Mouse (Mus musculus): ENCODE data around the gene Efcab10.

Efcab10 gene

DNA sequence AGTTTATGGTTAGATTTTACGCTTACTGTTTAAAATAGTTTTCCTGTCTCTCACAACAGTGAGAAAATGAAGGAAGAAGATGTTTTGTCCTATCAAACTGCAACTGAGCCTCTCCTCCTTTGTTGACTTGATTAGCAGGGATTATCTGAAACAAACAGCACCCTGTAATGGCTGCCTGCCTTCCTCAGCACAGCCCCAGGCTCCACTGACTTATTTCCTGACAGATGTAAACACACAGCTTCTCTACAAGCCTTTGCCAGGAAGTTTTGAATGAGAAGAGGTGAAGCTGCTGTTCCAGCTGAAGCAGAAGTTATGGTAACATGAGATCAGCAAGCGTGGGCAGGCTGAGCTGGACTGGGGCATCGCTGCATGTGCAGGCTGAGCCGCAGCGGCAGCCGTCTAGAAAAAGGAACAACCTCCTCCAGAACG is 8.6 kb downstream of the Efcab10 start:
- TF ChIP-seq GATA4 (IDR thresholded peaks at IDR 0.05; ENCODE audit: insufficient replicate concordance, low read length), result no peak

DNA sequence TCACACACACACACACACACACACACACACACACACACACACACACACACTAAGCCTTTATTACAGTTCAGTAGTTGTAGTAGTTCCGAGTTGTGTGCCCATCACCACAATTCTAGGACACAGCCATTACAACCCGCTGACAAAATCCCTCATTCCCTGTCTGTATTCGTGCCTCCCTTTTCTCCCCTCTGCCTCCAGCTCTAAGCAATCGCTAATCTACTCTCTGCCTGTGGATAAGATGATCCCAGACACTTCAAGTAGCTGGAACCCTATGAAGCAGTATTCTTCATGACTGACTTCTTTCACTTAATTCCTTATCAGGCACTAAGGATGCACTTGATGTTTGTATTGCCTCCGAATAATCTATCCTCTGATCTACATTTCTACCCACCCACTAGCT is 10.3 kb downstream of the Efcab10 start:
- TF ChIP-seq GATA4 (IDR thresholded peaks at IDR 0.05; ENCODE audit: insufficient replicate concordance, low read length), result no peak

DNA sequence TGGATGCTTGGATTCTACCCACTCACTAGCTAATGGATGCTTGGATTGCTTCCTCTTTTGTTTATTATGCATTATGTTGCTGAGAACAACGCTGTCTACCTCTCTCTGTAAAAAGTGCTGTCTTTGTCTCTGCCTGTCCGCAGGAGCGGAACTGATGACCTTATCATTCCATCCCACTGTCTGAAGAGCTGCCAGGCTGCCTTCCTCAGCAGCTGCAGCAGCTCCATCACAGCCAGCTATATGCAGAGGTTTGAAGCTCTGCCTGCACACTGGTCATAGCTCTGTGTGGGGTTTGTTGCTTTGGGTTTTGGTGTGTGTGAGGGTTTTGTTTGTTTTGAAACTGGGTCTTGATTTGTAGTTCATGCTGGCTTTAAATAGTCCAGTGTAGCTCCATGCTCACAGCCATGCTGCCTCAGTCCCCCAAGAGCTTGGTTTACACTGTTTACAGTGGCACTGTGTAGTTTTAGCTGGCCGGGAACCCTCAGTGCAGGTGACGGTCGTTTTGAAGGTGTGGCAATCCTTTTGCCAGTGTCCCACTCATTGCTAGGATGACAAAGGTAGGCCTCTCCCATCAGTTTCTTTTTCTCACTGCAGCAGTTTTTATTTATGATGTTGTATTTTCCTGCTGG is 10.9 kb downstream of the Efcab10 start:
- no peak for TF ChIP-seq GATA4 (IDR thresholded peaks at IDR 0.05; ENCODE audit: insufficient replicate concordance, low read length)

DNA sequence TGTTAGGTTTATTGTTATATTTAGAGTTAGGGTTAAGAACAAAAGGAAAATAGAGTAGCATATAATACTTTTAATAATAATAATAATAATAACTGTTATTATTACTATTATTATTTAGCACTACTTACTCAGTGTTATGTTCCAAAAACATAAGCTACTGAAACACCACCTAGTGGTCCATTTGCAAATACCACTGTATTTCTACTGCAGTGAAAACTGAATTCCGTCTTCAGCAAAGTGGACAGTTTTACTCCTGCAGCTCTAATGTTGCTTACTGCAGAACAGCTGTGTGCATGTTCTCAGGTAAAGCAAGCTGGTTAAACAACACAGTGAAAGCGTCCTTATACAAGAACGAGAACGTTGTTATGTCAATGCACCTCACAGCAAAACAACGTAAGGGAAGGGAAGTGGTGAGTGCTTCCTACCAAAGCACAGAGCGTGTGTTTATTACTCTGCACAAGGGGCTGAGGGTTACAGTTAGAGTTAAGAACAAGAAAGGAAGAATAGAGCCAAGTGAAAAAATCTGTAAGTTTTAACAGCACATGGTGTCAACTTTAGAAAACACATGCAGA is 17.0 kb downstream of the Efcab10 start:
- no peak for TF ChIP-seq GATA4 (IDR thresholded peaks at IDR 0.05; ENCODE audit: insufficient replicate concordance, low read length)

DNA sequence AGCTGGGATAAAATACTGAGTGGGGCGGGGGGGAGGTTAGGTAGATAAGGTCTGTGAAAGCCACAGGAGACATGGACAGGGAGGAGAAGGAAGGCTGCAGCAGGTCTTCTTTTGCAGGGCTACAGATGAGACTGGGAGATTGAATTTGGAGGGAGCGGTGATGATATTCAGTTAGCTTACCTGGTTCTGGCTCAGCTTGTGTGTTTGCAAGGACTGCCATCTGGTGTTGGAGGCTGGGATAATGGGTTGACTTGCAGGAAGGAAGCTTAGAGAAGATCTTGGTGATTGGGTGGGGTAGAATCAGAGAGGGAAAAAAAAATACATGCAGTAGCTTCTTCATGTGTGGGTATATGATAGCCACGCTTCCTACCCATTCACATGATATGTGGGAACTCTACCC is 29.7 kb downstream of the Efcab10 start:
- no peak for TF ChIP-seq GATA4 (IDR thresholded peaks at IDR 0.05; ENCODE audit: insufficient replicate concordance, low read length)

DNA sequence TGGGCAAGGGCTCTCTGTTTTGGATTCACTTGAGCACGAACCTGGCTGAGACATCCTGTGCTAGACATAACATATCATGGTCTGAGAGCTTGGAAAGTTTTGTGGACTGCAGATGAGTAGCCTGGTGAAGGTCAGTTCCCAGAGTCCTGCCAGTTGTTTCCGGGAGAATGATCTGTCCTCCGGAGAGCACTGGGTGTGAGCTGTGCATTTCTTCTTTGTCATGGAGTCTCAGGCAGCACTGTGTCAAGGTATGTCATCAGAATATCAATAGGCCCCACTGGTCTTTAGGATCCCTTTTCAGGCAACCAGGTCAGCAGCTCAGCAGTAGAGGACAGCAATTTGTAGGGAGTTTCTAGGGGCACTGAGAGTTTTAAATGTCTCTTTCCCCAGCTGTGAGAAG is 32.6 kb downstream of the Efcab10 start:
- TF ChIP-seq GATA4 (IDR thresholded peaks at IDR 0.05; ENCODE audit: insufficient replicate concordance, low read length), result no peak

DNA sequence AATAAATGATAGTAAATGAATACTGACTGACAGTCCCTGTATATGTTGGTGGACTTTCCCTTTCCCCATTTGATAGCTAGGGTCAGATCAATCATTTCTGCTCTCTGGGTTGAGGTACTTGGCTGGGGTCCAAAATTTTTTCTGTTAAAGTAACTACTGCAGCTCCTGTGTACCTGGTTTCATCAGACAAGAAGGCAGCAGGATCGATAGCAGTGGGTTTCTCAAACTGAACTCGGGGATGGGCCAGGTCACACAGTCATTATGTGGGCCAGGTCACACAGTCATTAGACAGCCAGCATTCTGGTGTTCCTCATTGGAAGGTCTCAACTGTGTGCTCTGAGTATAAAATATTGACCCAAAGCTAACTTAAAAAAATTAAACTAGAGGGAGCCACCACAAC is 33.1 kb downstream of the Efcab10 start:
- TF ChIP-seq GATA4 (IDR thresholded peaks at IDR 0.05; ENCODE audit: insufficient replicate concordance, low read length), result no peak

DNA sequence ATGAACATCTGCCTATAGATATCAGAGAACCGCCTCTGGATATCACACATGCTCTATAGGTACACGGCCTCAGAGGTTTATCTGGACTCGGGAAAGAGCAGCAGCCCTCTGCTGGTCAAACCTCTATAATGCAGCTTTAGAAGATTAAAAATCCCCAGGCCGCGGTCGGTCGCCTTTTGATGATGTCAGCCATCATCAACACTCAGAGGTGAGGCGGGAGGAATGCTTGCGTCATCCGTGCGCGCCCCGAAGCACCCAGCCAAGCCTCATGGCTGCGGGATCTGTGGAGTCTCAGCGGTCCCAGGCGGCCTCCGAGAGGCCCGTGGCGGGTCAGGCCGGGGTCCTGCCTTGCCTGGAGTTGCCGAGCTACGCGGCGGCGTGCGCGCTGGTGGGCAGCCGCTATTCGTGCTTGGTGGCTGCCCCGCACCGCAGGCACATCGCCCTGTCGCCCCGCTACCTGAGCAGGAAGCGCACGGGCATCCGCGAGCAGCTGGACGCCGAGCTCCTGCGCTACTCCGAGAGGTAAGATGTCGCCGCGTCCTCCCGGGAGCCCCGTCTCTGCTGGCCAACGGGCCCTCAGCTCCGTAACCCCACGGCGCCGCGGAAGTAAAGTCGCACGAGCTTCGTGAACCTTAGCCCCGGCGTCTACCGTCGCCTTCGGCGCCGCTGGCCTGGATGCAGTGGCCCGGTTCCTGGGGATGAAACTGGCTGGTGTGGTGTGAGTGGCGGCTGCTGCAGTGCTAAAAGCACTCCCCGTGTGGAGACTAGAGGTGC is 34.9 kb downstream of the Efcab10 start, which contains the start of gene Twistnb:
Gene Twistnb, plus strand, starts transcription at position 249 of the 774 bp plus-strand sequence.
- peak; percentile 70; the same call in 1 of the 2 replicates for TF ChIP-seq GATA4 (IDR thresholded peaks at IDR 0.05; ENCODE audit: insufficient replicate concordance, low read length)

DNA sequence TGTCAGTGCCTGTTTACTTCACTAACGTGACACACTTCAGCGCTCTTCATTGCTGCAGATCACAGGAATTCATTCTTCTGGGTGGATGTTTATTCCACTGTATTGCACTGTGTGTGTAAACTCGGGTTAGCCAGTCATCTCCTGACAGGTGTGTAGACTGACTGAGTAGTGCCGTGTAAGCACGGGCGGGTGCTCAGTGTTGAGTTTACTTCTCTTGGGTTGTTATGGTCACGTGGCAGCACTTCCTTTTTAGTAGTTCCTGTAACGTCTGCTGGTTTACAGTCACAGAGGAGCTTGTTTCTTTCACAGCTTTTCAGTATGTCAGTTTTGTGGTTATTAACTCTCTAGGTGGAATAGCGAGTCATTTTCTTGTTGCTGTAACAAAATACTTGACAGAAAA is 39.2 kb downstream of the Efcab10 start:
- no peak for TF ChIP-seq GATA4 (IDR thresholded peaks at IDR 0.05; ENCODE audit: insufficient replicate concordance, low read length)

DNA sequence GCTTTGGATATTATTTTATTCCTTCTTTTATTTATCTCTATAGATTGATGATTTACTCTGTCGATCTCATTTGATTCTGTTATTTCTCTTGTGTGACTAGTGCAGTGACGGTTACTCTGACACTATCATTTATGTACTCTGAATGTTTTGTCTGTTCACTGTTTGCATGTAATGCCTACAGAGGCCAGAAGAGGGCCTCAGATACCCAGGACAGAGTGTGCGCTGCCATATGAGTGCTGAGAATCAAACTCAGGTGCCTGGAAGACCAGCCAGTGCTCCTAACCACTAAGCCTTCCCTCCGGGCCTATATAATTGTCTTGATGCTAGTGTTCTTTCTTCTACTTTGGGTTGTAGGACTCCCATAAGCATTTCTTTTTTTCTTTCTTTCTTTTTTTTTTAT is 40.1 kb downstream of the Efcab10 start:
- no peak for TF ChIP-seq GATA4 (IDR thresholded peaks at IDR 0.05; ENCODE audit: insufficient replicate concordance, low read length)

All from liver, adult (tissue).